Mouse (Mus musculus): ENCODE data around the gene Fuca1.

DNA sequence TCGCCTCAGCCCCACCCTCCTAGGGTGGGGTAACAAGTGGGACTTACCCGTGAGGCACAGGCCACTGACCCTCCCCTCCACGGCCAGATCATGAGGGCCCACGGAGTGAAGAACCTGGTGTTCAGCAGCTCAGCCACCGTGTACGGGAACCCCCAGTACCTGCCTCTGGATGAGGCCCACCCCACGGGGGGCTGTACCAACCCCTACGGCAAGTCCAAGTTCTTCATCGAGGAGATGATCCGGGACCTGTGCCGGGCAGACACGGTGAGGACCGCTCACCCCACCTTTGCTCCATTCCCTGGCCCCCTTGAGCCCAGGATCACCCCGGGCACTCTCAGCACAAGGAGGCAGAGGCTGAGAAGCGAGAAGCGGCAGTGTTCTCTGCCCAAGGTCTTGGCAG lies 45.7 kb downstream of the Fuca1 start:
- TF ChIP-seq CTCF (IDR thresholded peaks at IDR 0.05; ENCODE audit: borderline replicate concordance, control insufficient read depth, extremely low read depth, insufficient read depth, low read length, poor library complexity) (no peak), POLR2A (IDR thresholded peaks at IDR 0.05; ENCODE audit: control insufficient read depth, extremely low read depth, insufficient read depth, low read length, poor library complexity) (no peak)
